Mouse (Mus musculus) limb, embryonic 14.5 days (tissue): ENCODE results near the gene Wnt1. TPM values are rescaled to one million over a fixed set of nuclear protein-coding genes. Genes with fewer than 3 reads are reported as not detected.

Experiments
- ATAC-seq: fragments of 200-750 bp; cut with Nextera tagmentation; 2 replicates; pipeline ENCODE4 v1.8.0; 2017; ENCODE audit warnings: low read depth, moderate number of reproducible peaks, moderate TSS enrichment; ENCODE audit not compliant: low FRiP score
- DNase-seq: peaks from one replicate; pipeline ENCODE4 v3.0.0-alpha.2; 2015; ENCODE audit warnings: low spot score
- H3K27ac ChIP-seq: fragments of 300-500 bp; sonication (generic); replicated peaks from 2 replicates; pipeline ENCODE4 v1.5.1; 2014; ENCODE audit warnings: low read depth, mild to moderate bottlenecking, low read length, moderate library complexity, mixed read lengths
- H3K27me3 ChIP-seq: fragments of 300-500 bp; sonication (generic); 2 replicates; pipeline ENCODE4 v1.6.1; 2014; ENCODE audit warnings: low read length, mixed read lengths; ENCODE audit not compliant: control insufficient read depth, insufficient read depth
- H3K36me3 ChIP-seq: fragments of 300-500 bp; sonication (generic); 2 replicates; pipeline ENCODE4 v1.6.1; 2014; ENCODE audit warnings: mild to moderate bottlenecking, low read length, moderate library complexity, mixed read lengths; ENCODE audit not compliant: control insufficient read depth, insufficient read depth
- H3K4me1 ChIP-seq: fragments of 300-500 bp; sonication (generic); 2 replicates; pipeline ENCODE4 v1.6.1; 2014; ENCODE audit warnings: antibody characterized with exemption, low read length, mixed read lengths; ENCODE audit not compliant: control insufficient read depth, insufficient read depth
- H3K4me2 ChIP-seq: fragments of 300-500 bp; sonication (generic); replicated peaks from 2 replicates; pipeline ENCODE4 v1.6.1; 2014; ENCODE audit warnings: low read depth, mild to moderate bottlenecking, low read length, moderate library complexity; ENCODE audit not compliant: severe bottlenecking
- H3K4me3 ChIP-seq: fragments of 300-500 bp; sonication (generic); replicated peaks from 2 replicates; pipeline ENCODE4 v1.5.1; 2014; ENCODE audit warnings: low read length
- H3K9ac ChIP-seq: fragments of 300-500 bp; sonication (generic); 2 replicates; pipeline ENCODE4 v1.6.1; 2014; ENCODE audit warnings: mild to moderate bottlenecking, low read depth, low read length, moderate library complexity; ENCODE audit not compliant: severe bottlenecking
- H3K9me3 ChIP-seq: fragments of 300-500 bp; sonication (generic); 2 replicates; pipeline ENCODE4 v1.6.1; 2016; ENCODE audit warnings: low read length; ENCODE audit not compliant: control insufficient read depth
- POLR2A ChIP-seq: fragments of 200-500 bp; IDR thresholded peaks from 2 replicates; pipeline ENCODE4 v1.8.0; 2012; ENCODE audit warnings: inconsistent platforms, mild to moderate bottlenecking, moderate library complexity, borderline replicate concordance; ENCODE audit not compliant: insufficient read depth, insufficient read length; ENCODE audit errors: extremely low read depth
- WGBS: fragments of 180-500 bp; shearing (Covaris S2); extraction: QIAGEN DNeasy Blood & Tissue Kit; methylation state at CpG from one replicate; pipeline ENCODE4 v1.1.7; 2014; 5-methylcytosine and 5-hydroxymethylcytosine counted together
- polyA plus RNA-seq, 2 experiments: library from polyadenylated mRNA; depleted of rRNA in 1 of 2; stranded (reverse) in 1 of 2; unstranded in 1 of 2; fragments of >200 nt; fragmentation: Nextera tagmentation in 1 of 2; extraction: Ambion mirVana in 1 of 2; gene quantifications; 2 replicates each; pipeline versions ENCODE4 v1.2.1 to v1.2.3; 2012 to 2014

Wnt1 gene
- polyA plus RNA-seq, 2 experiments: not detected

GRCm38 (mm10) chr15:98791771-98792170 lies 2.1 kb downstream of the Wnt1 start:
- DNase-seq: no peak
- 3% methylated on average over 23 of the region's 23 CpGs for WGBS

DNA sequence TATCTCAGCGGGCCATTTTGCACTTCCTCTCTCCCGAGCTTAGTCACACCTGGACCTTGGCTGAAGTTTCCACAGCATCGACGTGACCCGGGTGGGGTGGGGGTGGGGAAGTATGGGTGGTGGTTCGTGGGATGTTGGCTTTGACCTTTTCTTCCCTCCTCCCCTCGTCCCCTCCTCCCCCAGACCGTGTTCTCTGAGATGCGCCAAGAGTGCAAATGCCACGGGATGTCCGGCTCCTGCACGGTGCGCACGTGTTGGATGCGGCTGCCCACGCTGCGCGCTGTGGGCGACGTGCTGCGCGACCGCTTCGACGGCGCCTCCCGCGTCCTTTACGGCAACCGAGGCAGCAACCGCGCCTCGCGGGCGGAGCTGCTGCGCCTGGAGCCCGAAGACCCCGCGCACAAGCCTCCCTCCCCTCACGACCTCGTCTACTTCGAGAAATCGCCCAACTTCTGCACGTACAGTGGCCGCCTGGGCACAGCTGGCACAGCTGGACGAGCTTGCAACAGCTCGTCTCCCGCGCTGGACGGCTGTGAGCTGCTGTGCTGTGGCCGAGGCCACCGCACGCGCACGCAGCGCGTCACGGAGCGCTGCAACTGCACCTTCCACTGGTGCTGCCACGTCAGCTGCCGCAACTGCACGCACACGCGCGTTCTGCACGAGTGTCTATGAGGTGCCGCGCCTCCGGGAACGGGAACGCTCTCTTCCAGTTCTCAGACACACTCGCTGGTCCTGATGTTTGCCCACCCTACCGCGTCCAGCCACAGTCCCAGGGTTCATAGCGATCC lies 2.8 kb downstream of the Wnt1 start:
- ATAC-seq (no peak), DNase-seq (no peak)
- H3K27me3 ChIP-seq: peaks cover 99% of the 10 kb centered on the region
- no peak overlapping the region for H3K27ac ChIP-seq
- 0 out of 2 replicates have a peak, but pooled peaks cover 2% of the 10 kb centered on the region for H3K4me1 ChIP-seq
- H3K9ac ChIP-seq: no peak overlapping the region
- WGBS: 2% methylated on average over 74 of the region's 75 CpGs
- no peaks in the 10 kb centered on the region for H3K9me3 ChIP-seq
- peak overlapping the region; percentile 34 for H3K4me3 ChIP-seq
- no peak for TF ChIP-seq POLR2A
- peak overlapping the region; percentile 45 for H3K4me2 ChIP-seq
- H3K36me3 ChIP-seq: no peaks in the 10 kb centered on the region

More at GRCm38 (mm10) chr15:98791771-98792170, 2.1 kb downstream of the Wnt1 start:
- Histone ChIP-seq H3K4me3 (peak overlapping the region; percentile 34; the same call in 1 of the 2 replicates), H3K9me3 (no peaks in the 10 kb centered on the region), H3K4me2 (no peak overlapping the region), H3K4me1 (0 out of 2 replicates have a peak, but pooled peaks cover 2% of the 10 kb centered on the region), H3K36me3 (no peaks in the 10 kb centered on the region), H3K27ac (no peak overlapping the region), H3K27me3 (peaks cover 96% of the 10 kb centered on the region), H3K9ac (no peak overlapping the region)
- no peak for TF ChIP-seq POLR2A
- ATAC-seq: no peak

- no peak for TF ChIP-seq POLR2A
- ATAC-seq (no peak), DNase-seq (no peak)
- 0 out of 2 replicates have a peak, but pooled peaks cover 2% of the 10 kb centered on the region for H3K4me1 ChIP-seq
- peak overlapping the region; percentile 34; the same call in 1 of the 2 replicates for H3K4me3 ChIP-seq
- H3K27me3 ChIP-seq: peaks cover 99% of the 10 kb centered on the region
- H3K9ac ChIP-seq: no peak overlapping the region
- H3K9me3 ChIP-seq: no peaks in the 10 kb centered on the region
- H3K27ac ChIP-seq: no peak overlapping the region
- 3% methylated on average over 13 of the region's 13 CpGs for WGBS
- H3K36me3 ChIP-seq: no peaks in the 10 kb centered on the region
- H3K4me2 ChIP-seq: peak overlapping the region; percentile 45; the same call in 1 of the 2 replicates
Measured at GRCm38 (mm10) chr15:98793141-98793698, 3.6 kb downstream of the Wnt1 start.

- H3K4me1 ChIP-seq: no peaks in the 10 kb centered on the region
- H3K4me3 ChIP-seq: no peak overlapping the region
- ATAC-seq (no peak), DNase-seq (no peak)
- H3K27ac ChIP-seq: no peak overlapping the region
- no peaks in the 10 kb centered on the region for H3K36me3 ChIP-seq
- peaks cover 97% of the 10 kb centered on the region for H3K27me3 ChIP-seq
- no peak overlapping the region for H3K9ac ChIP-seq
- WGBS: 8% methylated on average over 13 of the region's 13 CpGs
- H3K4me2 ChIP-seq: no peak overlapping the region
- no peak for TF ChIP-seq POLR2A
- no peaks in the 10 kb centered on the region for H3K9me3 ChIP-seq
Measured at GRCm38 (mm10) chr15:98796803-98797595, 7.3 kb downstream of the Wnt1 start.

- H3K4me3 ChIP-seq: no peak overlapping the region
Measured at GRCm38 (mm10) chr15:98797835-98798492, 8.3 kb downstream of the Wnt1 start.

More at GRCm38 (mm10) chr15:98797835-98798492, 8.3 kb downstream of the Wnt1 start:
- TF ChIP-seq POLR2A: no peak
- 2% methylated on average over 28 of the region's 28 CpGs for WGBS
- Histone ChIP-seq H3K4me2 (no peak overlapping the region), H3K4me1 (no peaks in the 10 kb centered on the region), H3K27me3 (peaks cover 97% of the 10 kb centered on the region), H3K9me3 (no peaks in the 10 kb centered on the region), H3K36me3 (no peaks in the 10 kb centered on the region), H3K9ac (no peak overlapping the region), H3K27ac (no peak overlapping the region)
- ATAC-seq (no peak), DNase-seq (no peak)
